Mouse (Mus musculus) cerebellum, adult 8-10 months (tissue): ENCODE data around the gene Gm45213.

Experiments used
- DNase-seq: peaks from one replicate; pipeline ENCODE4 v3.0.0; 2022

Gm45213 gene

GRCm38 (mm10) chr7:66043552-66044459, at the start of gene Gm45213:
Gene Gm45213 (plus strand): TSS chr7:66043602.
- peak; percentile 67 for DNase-seq

- peak; percentile 39 for DNase-seq
These were observed 42.2 kb upstream of the Gm45213 start for GRCm38 (mm10) chr7:66001035-66001754.

- DNase-seq: no peak
These were observed 41.6 kb upstream of the Gm45213 start for GRCm38 (mm10) chr7:66001797-66002196.

DNA sequence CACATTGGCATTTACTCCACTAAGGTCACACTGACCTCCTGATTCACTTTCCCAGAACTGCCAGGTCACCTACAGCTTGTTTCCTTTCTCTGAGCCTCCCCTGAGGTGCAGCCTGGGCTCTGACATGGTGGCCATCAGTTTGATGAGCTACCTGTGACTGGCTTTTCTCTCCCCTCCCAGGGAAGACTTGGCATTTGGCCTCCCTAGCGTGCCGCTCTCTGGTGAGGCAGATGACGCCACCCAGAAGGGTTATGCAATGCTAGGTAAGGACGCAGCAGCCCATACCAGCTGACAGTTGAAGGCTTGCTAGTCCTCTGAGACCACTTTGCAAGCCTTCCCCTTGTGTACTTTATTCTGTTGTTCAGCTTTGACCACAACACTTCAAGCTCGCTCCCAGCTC, 40.0 kb upstream of the Gm45213 start:
- no peak for DNase-seq

- no peak for DNase-seq
These were observed 39.4 kb upstream of the Gm45213 start for GRCm38 (mm10) chr7:66003865-66004638.

DNA sequence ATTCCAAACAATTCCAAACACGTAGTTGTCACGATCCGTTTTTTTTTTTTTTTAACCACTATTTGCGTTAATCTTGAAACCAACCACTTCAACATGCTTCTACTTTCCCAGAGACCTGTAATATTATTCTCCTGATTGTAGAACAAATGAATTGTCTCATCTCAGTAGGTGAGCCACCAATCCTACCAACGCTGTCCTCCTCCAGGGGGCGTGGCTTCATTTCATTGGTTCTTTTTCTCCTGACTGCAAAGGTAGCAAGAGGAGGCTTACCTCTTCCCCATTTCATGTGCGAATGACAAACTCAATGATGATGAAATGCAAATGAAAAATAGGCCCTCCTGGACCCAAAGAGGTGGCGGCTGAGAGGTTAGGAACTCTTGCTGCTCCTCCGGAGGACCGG, 38.3 kb upstream of the Gm45213 start:
- no peak for DNase-seq

DNA sequence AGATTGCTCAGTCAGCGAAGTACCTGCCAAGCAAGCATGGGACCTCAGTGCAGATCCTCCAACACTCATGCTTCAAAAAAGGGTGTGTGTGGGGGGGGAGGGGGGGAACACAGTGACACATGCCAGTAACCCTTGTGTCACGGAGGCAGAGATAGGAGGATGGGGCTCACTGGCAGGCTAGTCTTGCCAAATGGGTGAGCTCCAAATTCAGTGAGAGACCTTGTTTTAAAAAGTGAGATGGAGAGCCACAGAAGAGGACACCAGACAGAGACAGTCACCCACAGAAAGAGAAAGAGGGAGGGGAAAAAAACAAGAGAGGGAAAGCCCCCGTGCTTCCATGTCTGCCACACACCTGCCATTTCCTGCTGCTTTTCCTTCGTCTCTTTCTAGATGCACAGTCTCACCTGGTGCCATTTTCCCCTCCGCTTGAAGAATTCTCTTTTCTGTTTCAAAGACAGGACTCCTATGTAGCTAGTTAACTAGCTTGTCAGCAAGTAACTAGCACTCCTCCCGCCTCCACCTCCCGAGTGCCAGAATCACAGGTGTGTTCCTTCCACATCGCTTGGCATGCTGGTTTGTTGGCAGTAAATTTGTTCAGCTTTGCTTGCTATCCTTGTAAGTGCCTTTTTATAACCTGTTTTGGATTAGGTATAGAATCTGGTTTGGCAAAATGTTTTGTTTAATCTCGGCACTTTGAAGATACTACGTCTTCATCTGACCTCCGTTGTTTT, 35.1 kb upstream of the Gm45213 start:
- DNase-seq: peak; percentile 88

GRCm38 (mm10) chr7:66008892-66009273, 34.5 kb upstream of the Gm45213 start:
- DNase-seq: no peak

DNA sequence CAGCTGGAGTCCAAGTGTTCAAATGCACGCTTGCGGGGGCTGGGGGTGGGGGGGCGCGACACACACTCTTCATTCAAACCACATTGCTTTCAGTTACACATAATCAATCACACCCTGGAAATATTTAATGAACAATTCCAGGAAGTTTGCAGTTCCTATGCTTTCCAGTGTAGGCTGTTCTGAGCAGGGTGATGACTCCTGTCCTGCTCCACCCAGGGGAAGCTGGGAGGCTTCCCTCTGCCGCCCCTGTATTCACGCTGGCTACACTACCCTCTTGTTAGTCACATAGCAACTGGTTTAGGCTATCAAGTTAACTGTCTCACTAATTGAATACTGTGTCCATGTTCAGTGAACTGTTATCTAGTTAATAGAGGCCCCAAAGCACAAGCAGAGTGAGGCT, 32.9 kb upstream of the Gm45213 start:
- no peak for DNase-seq

DNA sequence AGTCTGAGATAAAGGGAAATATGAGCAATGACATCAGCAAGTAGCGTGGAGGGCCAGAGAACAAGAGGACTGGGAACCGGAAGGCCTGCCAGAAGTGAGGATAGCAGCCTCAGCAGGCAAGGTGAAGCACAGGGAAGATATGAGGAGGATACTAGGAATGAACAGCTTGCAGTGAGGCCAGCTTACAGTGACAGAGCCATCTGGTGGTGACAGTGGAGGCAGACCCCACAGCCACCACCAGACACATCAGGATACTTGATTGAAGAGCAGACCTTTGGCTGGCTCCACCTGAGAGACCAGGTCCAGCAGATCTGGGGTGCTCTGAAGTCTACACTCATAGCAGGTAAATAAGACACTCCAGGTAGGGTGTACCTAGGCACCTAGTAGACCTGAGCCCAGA, 15.7 kb upstream of the Gm45213 start:
- DNase-seq: no peak

DNA sequence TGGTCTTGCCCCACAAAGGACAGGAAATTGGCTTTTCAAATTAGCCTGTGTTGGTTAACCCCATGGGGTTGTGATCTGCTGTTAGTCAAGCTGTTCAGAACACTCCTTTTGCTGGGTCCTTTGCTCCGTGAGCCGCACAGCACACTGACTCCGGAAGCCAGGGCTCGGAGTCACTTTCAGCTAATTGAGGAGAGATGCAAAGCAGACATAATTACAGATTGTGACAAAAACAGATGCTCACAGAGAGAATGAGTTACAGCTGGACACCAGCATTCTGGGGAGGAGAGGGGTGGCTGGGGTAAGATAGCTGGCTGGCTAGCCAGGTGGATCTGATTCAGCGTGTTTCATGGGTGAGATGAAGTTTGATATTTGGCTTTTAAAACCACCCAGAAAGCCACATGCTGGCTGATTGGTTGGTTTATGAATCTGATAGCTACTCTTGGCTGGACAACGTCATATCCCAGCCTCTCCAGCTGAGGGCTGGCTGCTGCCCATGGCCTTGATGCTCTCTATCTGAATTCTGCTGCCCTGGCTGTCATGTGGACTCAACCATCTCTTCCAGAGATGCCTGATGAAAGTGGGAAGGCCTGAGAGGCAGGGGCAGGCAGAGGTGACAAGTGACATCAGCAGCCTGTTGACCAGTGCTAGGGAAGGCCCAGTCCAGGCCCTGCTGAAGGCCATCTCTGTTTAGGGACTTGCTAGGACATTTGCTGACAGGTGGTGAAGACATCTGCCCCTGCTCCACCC, 14.5 kb upstream of the Gm45213 start:
- DNase-seq: no peak

DNA sequence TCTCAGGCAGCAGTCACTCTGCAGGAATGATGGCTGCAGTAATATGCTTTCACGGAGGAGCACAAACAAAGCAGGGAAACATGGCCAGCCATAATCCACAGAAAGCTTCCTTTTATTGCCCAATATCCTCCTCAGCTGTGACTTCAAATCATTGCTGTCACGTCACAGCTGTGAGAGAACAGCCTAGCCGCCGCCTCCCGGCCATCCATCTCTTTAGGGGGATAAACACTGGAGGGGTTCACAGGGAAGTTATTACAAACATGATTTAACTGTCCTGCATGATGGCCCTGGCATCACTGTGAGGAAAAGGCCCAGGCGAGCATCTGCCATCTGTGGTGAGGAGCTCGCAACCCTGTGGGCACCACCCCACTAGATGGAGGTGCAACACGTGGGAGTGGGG, 6.6 kb upstream of the Gm45213 start:
- no peak for DNase-seq

DNA sequence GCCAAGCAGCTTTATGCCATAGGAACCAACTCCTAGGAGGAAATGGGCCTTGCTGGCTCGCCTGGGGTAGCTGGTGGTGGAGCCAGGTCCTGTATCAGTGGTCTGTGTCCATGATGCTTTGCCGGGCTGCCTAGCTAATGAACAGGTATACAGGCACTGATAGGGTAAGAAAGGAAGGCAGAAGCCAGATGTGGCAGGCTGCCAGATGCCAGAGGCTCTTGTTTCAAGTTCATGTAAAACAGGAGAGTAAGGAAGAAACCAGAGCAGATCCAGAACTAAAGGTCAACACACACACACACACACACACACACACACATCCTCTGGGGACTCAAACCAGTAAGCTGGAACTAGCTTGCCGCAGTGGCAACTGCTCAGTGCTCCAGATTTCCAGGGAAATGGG, 5.1 kb upstream of the Gm45213 start:
- no peak for DNase-seq

GRCm38 (mm10) chr7:66038730-66039129, 4.7 kb upstream of the Gm45213 start:
- DNase-seq: peak; percentile 57

- DNase-seq: no peak
These were observed 3.2 kb upstream of the Gm45213 start for GRCm38 (mm10) chr7:66040026-66040814.

GRCm38 (mm10) chr7:66044617-66045016, 1.2 kb downstream of the Gm45213 start:
- DNase-seq: no peak

GRCm38 (mm10) chr7:66046921-66047918, 3.8 kb downstream of the Gm45213 start:
- DNase-seq: no peak

GRCm38 (mm10) chr7:66047975-66048374, 4.6 kb downstream of the Gm45213 start:
- DNase-seq: no peak

DNA sequence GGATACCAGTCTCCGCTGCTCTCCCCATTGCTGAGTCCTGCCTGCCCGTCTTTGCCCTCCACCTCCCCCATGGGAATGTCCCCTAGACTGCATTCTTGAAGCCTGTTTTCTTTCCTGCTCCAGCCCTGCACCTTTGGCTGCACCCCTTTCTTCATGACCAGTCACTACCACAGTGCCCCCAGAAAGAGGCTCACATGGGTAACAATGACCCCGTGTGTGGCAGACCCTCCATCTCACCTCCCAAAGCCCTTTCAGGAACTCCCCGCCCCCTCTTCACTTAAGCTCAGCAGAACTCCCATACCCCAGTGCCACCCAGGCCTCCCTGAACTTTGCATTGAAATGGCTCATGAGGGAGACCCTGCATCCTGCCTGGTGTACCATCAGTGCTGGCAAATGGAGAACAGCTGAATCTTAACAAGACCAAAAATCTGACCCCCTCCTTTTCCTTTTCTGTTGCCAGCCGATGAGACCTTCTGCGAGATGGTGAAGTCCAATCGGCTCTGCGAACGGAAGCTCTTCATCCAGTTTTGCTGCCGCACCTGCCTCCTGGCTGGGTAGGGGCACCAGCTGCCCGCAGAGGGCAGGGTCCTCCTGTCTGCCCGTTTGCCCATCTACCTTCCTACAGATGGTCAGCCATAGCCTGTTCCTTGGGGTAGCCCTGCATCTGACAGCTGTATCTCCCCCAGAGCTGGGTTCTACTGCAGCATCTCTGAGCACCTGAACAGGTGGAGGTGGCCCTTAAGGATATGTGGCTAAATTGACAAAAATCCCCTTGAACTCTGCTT, 5.2 kb downstream of the Gm45213 start:
- DNase-seq: no peak
